Mouse (Mus musculus) neural tube, embryonic 13.5 days (tissue): Measurements from ENCODE around the gene Cpa2. TPM values are rescaled to one million over a fixed set of nuclear protein-coding genes. Genes with fewer than 3 reads are reported as not detected.

ENCODE experiments used
- ATAC-seq: fragments of 200-750 bp; cut with Nextera tagmentation; 2 replicates; pipeline ENCODE4 v1.8.0; 2017; ENCODE audit warnings: low read depth, mild to moderate bottlenecking, moderate TSS enrichment, moderate library complexity
- H3K27ac ChIP-seq: fragments of 300-500 bp; sonication (generic); replicated peaks from 2 replicates; pipeline ENCODE4 v1.5.1; 2015; ENCODE audit warnings: moderate library complexity, mild to moderate bottlenecking, inconsistent platforms
- H3K27me3 ChIP-seq: fragments of 300-500 bp; sonication (generic); 2 replicates; pipeline ENCODE4 v1.6.1; 2015; ENCODE audit warnings: mild to moderate bottlenecking, inconsistent platforms
- H3K36me3 ChIP-seq: fragments of 300-500 bp; sonication (generic); 2 replicates; pipeline ENCODE4 v1.6.1; 2015; ENCODE audit warnings: mild to moderate bottlenecking, inconsistent platforms
- H3K4me1 ChIP-seq: fragments of 300-500 bp; sonication (generic); replicated peaks from 2 replicates; pipeline ENCODE4 v1.6.1; 2015; ENCODE audit warnings: inconsistent platforms
- H3K4me2 ChIP-seq: fragments of 300-500 bp; sonication (generic); 2 replicates; pipeline ENCODE4 v1.6.1; 2015; ENCODE audit warnings: inconsistent platforms, mild to moderate bottlenecking, moderate library complexity
- H3K4me3 ChIP-seq: fragments of 300-500 bp; sonication (generic); 2 replicates; pipeline ENCODE4 v1.5.1; 2015; ENCODE audit warnings: mild to moderate bottlenecking, inconsistent platforms
- H3K9ac ChIP-seq: fragments of 300-500 bp; sonication (generic); 2 replicates; pipeline ENCODE4 v1.6.1; 2015; ENCODE audit warnings: moderate library complexity, mild to moderate bottlenecking, inconsistent platforms
- H3K9me3 ChIP-seq: fragments of 300-500 bp; sonication (generic); 2 replicates; pipeline ENCODE4 v1.6.1; 2016; ENCODE audit warnings: inconsistent platforms
- WGBS: fragments of 180-500 bp; shearing (Covaris S2); methylation state at CpG from one replicate; pipeline ENCODE4 v1.1.7; 2015; 5-methylcytosine and 5-hydroxymethylcytosine counted together
- polyA plus RNA-seq: library from polyadenylated mRNA; unstranded; fragments of >200 nt; fragmentation: Nextera tagmentation; extraction: Ambion mirVana; gene quantifications from 2 replicates; pipeline ENCODE4 v1.2.1, GENCODE M21; 2015

Gene Cpa2
- 6.2 and 7.8 TPM in 2 replicates for polyA plus RNA-seq

- Histone ChIP-seq H3K27ac (no peak within 1 kb of the TSS), H3K4me1 (peaks cover 30% of the 10 kb centered on the region), H3K4me3 (no peak within 1 kb of the TSS), H3K27me3 (no peaks in the 10 kb centered on the region), H3K4me2 (no peak within 1 kb of the TSS), H3K9me3 (no peaks in the 10 kb centered on the region), H3K9ac (no peak within 1 kb of the TSS), H3K36me3 (no peaks in the 10 kb centered on the region)
- ATAC-seq: no peak
- 76% methylated on average over 11 of the region's 11 CpGs for WGBS
Observed at GRCm38 (mm10) chr6:30541009-30541799, at the start of gene Cpa2. Cpa2 (plus strand) TSS chr6:30541582.

- 87% methylated on average over 3 of the region's 3 CpGs for WGBS
- H3K9ac ChIP-seq: no peak overlapping the region
- no peak for ATAC-seq
- no peaks in the 10 kb centered on the region for H3K27me3 ChIP-seq
- H3K4me2 ChIP-seq: no peak overlapping the region
- H3K4me1 ChIP-seq: no peaks in the 10 kb centered on the region
- H3K27ac ChIP-seq: no peak overlapping the region
- no peak overlapping the region for H3K4me3 ChIP-seq
- H3K9me3 ChIP-seq: no peaks in the 10 kb centered on the region
- H3K36me3 ChIP-seq: peaks cover 43% of the 10 kb centered on the region
Observed at GRCm38 (mm10) chr6:30499049-30499448, 42.3 kb upstream of the Cpa2 start.

- peak overlapping the region; percentile 54 for H3K4me3 ChIP-seq
- no peak for ATAC-seq
- peak overlapping the region; percentile 82 for H3K4me2 ChIP-seq
- H3K36me3 ChIP-seq: peaks cover 20% of the 10 kb centered on the region
- no peaks in the 10 kb centered on the region for H3K27me3 ChIP-seq
- 11% methylated on average over 2 of the region's 2 CpGs for WGBS
- no peaks in the 10 kb centered on the region for H3K9me3 ChIP-seq
- H3K9ac ChIP-seq: peak overlapping the region; percentile 78
- H3K4me1 ChIP-seq: peaks cover 10% of the 10 kb centered on the region
- H3K27ac ChIP-seq: peak overlapping the region; percentile 96
Observed at GRCm38 (mm10) chr6:30508824-30509223, 32.6 kb upstream of the Cpa2 start.

GRCm38 (mm10) chr6:30509265-30510239 lies 31.8 kb upstream of the Cpa2 start, which contains the start of the genes Tmem209 and Ssmem1:
Tmem209 (minus strand) TSS chr6:30509783.
Ssmem1 (plus strand) TSS chr6:30509849.
- Histone ChIP-seq H3K36me3 (peaks cover 16% of the 10 kb centered on the region), H3K4me3 (peak within 1 kb of the TSS; percentile 54), H3K27me3 (no peaks in the 10 kb centered on the region), H3K27ac (peak within 1 kb of the TSS; percentile 96), H3K4me2 (peak within 1 kb of the TSS; percentile 82), H3K9ac (peak within 1 kb of the TSS; percentile 78), H3K4me1 (peaks cover 10% of the 10 kb centered on the region), H3K9me3 (no peaks in the 10 kb centered on the region)
- peak; percentile 98 for ATAC-seq
- WGBS: under 1% methylated on average over 37 of the region's 37 CpGs

GRCm38 (mm10) chr6:30510291-30510690 lies 31.1 kb upstream of the Cpa2 start:
- Histone ChIP-seq H3K36me3 (peaks cover 10% of the 10 kb centered on the region), H3K4me3 (peak overlapping the region; percentile 54), H3K27me3 (no peaks in the 10 kb centered on the region), H3K27ac (peak overlapping the region; percentile 96), H3K9me3 (no peaks in the 10 kb centered on the region), H3K9ac (peak overlapping the region; percentile 44), H3K4me2 (peak overlapping the region; percentile 82), H3K4me1 (peaks cover 10% of the 10 kb centered on the region)
- WGBS: 66% methylated on average over 5 of the region's 5 CpGs
- peak; percentile 36; the same call in 1 of the 2 replicates for ATAC-seq

- Histone ChIP-seq H3K4me3 (no peak overlapping the region), H3K27ac (no peak overlapping the region), H3K9ac (no peak overlapping the region), H3K4me1 (peaks cover 7% of the 10 kb centered on the region), H3K4me2 (no peak overlapping the region), H3K27me3 (no peaks in the 10 kb centered on the region), H3K9me3 (no peaks in the 10 kb centered on the region), H3K36me3 (no peaks in the 10 kb centered on the region)
- WGBS: 39% methylated on average over 9 of the region's 9 CpGs
- ATAC-seq: no peak
Observed at GRCm38 (mm10) chr6:30514242-30514641, 27.1 kb upstream of the Cpa2 start.

- no peak overlapping the region for H3K4me3 ChIP-seq
- no peak overlapping the region for H3K9ac ChIP-seq
- ATAC-seq: no peak
- no peak overlapping the region for H3K27ac ChIP-seq
- H3K9me3 ChIP-seq: no peaks in the 10 kb centered on the region
- H3K27me3 ChIP-seq: no peaks in the 10 kb centered on the region
- WGBS: 67% methylated on average over 11 of the region's 11 CpGs
- peaks cover 4% of the 10 kb centered on the region; the same call in 1 of the 2 replicates for H3K4me1 ChIP-seq
- no peaks in the 10 kb centered on the region for H3K36me3 ChIP-seq
- H3K4me2 ChIP-seq: no peak overlapping the region
Observed at GRCm38 (mm10) chr6:30520400-30520799, 21.0 kb upstream of the Cpa2 start.

GRCm38 (mm10) chr6:30525456-30526332 lies 15.7 kb upstream of the Cpa2 start:
- no peak overlapping the region for H3K4me3 ChIP-seq
- no peaks in the 10 kb centered on the region for H3K36me3 ChIP-seq
- WGBS: 55% methylated on average over 7 of the region's 7 CpGs
- H3K4me1 ChIP-seq: peaks cover 25% of the 10 kb centered on the region
- ATAC-seq: no peak
- H3K27ac ChIP-seq: peak overlapping the region; percentile 28
- H3K4me2 ChIP-seq: no peak overlapping the region
- H3K9me3 ChIP-seq: no peaks in the 10 kb centered on the region
- H3K9ac ChIP-seq: no peak overlapping the region
- no peaks in the 10 kb centered on the region for H3K27me3 ChIP-seq

- H3K9ac ChIP-seq: peak overlapping the region; percentile 58
- peak; percentile 79; the same call in 1 of the 2 replicates for ATAC-seq
- peaks cover 25% of the 10 kb centered on the region for H3K4me1 ChIP-seq
- H3K36me3 ChIP-seq: no peaks in the 10 kb centered on the region
- 9% methylated on average over 19 of the region's 19 CpGs for WGBS
- H3K9me3 ChIP-seq: no peaks in the 10 kb centered on the region
- peak overlapping the region; percentile 21; the same call in 1 of the 2 replicates for H3K4me3 ChIP-seq
- H3K27me3 ChIP-seq: no peaks in the 10 kb centered on the region
- H3K27ac ChIP-seq: peak overlapping the region; percentile 85
- H3K4me2 ChIP-seq: peak overlapping the region; percentile 50
Observed at GRCm38 (mm10) chr6:30526586-30527515, 14.5 kb upstream of the Cpa2 start.

GRCm38 (mm10) chr6:30528800-30529199 lies 12.6 kb upstream of the Cpa2 start:
- Histone ChIP-seq H3K27ac (no peak overlapping the region; the same call in 1 of the 2 replicates), H3K4me3 (no peak overlapping the region), H3K4me2 (no peak overlapping the region), H3K36me3 (no peaks in the 10 kb centered on the region), H3K4me1 (peaks cover 25% of the 10 kb centered on the region), H3K9ac (no peak overlapping the region), H3K9me3 (no peaks in the 10 kb centered on the region), H3K27me3 (no peaks in the 10 kb centered on the region)
- ATAC-seq: no peak
- WGBS: 73% methylated on average over 6 of the region's 6 CpGs
